Mouse (Mus musculus) left cerebral cortex, adult 2 months (tissue): Measurements from ENCODE around the gene Olig3. TPM values are rescaled to one million over a fixed set of nuclear protein-coding genes. Genes with fewer than 3 reads are reported as not detected.

ENCODE experiments used
- DNase-seq, 2 experiments: peaks; one replicate each; pipeline ENCODE4 v3.0.0; 2021 to 2022; ENCODE audit warnings: low spot score in 2 of 2, mixed read lengths in 1 of 2; ENCODE audit errors: extremely low spot score in 1 of 2
- H3K27ac ChIP-seq: fragments of 200-600 bp; 2 replicates; pipeline ENCODE4 v1.8.1; 2022
- H3K4me3 ChIP-seq: fragments of 200-600 bp; 2 replicates; pipeline ENCODE4 v1.8.1; 2022
- CTCF ChIP-seq: fragments of 200-600 bp; IDR thresholded peaks from 2 replicates; pipeline ENCODE4 v1.8.1; 2022; ENCODE audit warnings: antibody characterized with exemption, mild to moderate bottlenecking, moderate library complexity
- intact Hi-C: fragments of 180-260 bp; cut with DNase I; formaldehyde crosslinking; loops from one replicate; pipeline ENCODE4 v1.15.1; 2025
- total RNA-seq, 2 experiments: library from RNA; stranded (reverse); gene quantifications; 2 replicates each; pipeline ENCODE4 v1.2.3; 2021

The Olig3 gene
- total RNA-seq, 2 experiments from 2014 or later = not detected

GRCm38 (mm10) chr10:19404401-19404800 is 48.1 kb downstream of the Olig3 start:
- Histone ChIP-seq H3K27ac (no peak overlapping the region), H3K4me3 (no peak overlapping the region)
- DNase-seq = no peak
- TF ChIP-seq CTCF = no peak
- intact Hi-C loops = no loop called here

- no peak for DNase-seq
- Histone ChIP-seq H3K4me3 (no peak overlapping the region), H3K27ac (no peak overlapping the region)
- no peak for TF ChIP-seq CTCF
- intact Hi-C loops = no loop called here
Measured at GRCm38 (mm10) chr10:19405959-19406358, 49.6 kb downstream of the Olig3 start.

- TF ChIP-seq CTCF = no peak
- intact Hi-C loops = no loop called here
- Histone ChIP-seq H3K27ac (no peak overlapping the region), H3K4me3 (no peak overlapping the region)
- DNase-seq = no peak
Measured at GRCm38 (mm10) chr10:19407168-19407567, 50.8 kb downstream of the Olig3 start.

Other genes with a start within 250 kb of the Olig3 start
- 10 to 100 TPM; 19.4 to 21.9 TPM for gene Ifngr1, start 235.4 kb downstream of the Olig3 start, total RNA-seq